Comparison of ENCODE assay signal across 10 mouse cellular contexts in the genomic region with DNA sequence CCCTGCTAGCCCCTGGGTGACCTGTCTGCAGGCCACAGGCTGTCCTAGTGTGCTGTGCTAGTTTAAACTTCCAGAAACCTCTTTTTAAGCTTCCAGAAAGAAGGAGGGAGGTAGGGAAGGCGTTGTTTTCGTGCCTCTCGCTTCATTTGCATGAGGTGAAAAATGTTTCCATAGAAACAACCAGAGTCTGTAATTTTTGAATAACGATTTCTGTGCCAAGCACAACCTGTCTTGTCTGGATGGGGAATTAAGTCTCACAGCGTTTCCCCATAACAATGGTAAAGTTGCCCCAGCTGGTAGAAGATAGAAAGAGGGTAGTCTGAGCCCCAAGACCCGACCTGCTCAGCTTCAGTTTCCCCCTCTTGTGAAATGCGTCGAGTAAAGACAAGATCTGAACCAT. TPM values are rescaled to one million over a fixed set of nuclear protein-coding genes. Genes with fewer than 3 reads are reported as not detected.
DNase-seq lines count a peak whose midpoint lies in the region; ATAC-seq and TF ChIP-seq lines count a peak whose summit lies in the region.
"Had no signal": no experiment of that assay in that cellular context is flagged by ENCODE, and none has a peak within 500 bp of the region (broad histone marks: within the 10 kb centered on the region; RNA-seq: fewer than 3 reads in every experiment).

No protein-coding gene starts in this region.

- no peak for DNase-seq in kidney, postnatal 36 days
- no peak for DNase-seq in embryonic facial prominence, embryonic 14.5 days (ENCODE audit: low spot score)
- peak; percentile 28 for DNase-seq in hindbrain, postnatal 0 days (ENCODE audit: low spot score)
- DNase-seq in cerebellum, postnatal 25 days: no peak
- DNase-seq in thymus, adult 18-20 months: no peak
- DNase-seq in lung, adult 18-20 months: no peak

- H3K27ac ChIP-seq in kidney, embryonic 14.5 days (ENCODE audit: low read depth, low read length): no peak overlapping the region
- H3K27ac ChIP-seq in embryonic facial prominence, embryonic 14.5 days (replicated peaks; ENCODE audit: low read depth, low read length): no peak overlapping the region
- no peak overlapping the region for H3K27ac ChIP-seq in hindbrain, postnatal 0 days
- peak overlapping the region; percentile 56 for H3K27ac ChIP-seq in midbrain, embryonic 16.5 days (ENCODE audit: low read length)

- WGBS in kidney, embryonic 14.5 days: 48% methylated on average over 8 of the region's 8 CpGs
- WGBS in embryonic facial prominence, embryonic 14.5 days: 41% methylated on average over 8 of the region's 8 CpGs
- WGBS in hindbrain, postnatal 0 days: 19% methylated on average over 8 of the region's 8 CpGs
- WGBS in midbrain, embryonic 16.5 days: 14% methylated on average over 8 of the region's 8 CpGs

- no peak for TF ChIP-seq CTCF in hindbrain, postnatal 0 days (IDR thresholded peaks at IDR 0.05; ENCODE audit: low read depth)

- peak overlapping the region; percentile 19; the same call in 1 of the 2 replicates for H3K4me2 ChIP-seq in kidney, embryonic 14.5 days (replicated peaks; ENCODE audit: low read depth, low read length)
- H3K4me2 ChIP-seq in embryonic facial prominence, embryonic 14.5 days (ENCODE audit: low read depth, low read length): peak overlapping the region; percentile 29
- H3K4me2 ChIP-seq in hindbrain, postnatal 0 days (ENCODE audit: low read depth, low read length): no peak overlapping the region; the same call in 1 of the 2 replicates
- H3K4me2 ChIP-seq in midbrain, embryonic 16.5 days (ENCODE audit: low read length): no peak overlapping the region; the same call in 1 of the 2 replicates

- H3K27me3 ChIP-seq in kidney, embryonic 14.5 days (ENCODE audit: control insufficient read depth, insufficient read depth, low read length): no peaks in the 10 kb centered on the region; the same call in 1 of the 2 replicates
- 0 out of 2 replicates have a peak, but pooled peaks cover 2% of the 10 kb centered on the region for H3K27me3 ChIP-seq in embryonic facial prominence, embryonic 14.5 days (replicated peaks; ENCODE audit: control insufficient read depth, insufficient read depth, low read length)
- peaks cover 3% of the 10 kb centered on the region; the same call in 1 of the 2 replicates for H3K27me3 ChIP-seq in hindbrain, postnatal 0 days (ENCODE audit: insufficient read depth, low read length)
- H3K27me3 ChIP-seq in midbrain, embryonic 16.5 days (ENCODE audit: control insufficient read depth, insufficient read depth, low read depth, low read length): no peaks in the 10 kb centered on the region

- no peaks in the 10 kb centered on the region for H3K9me3 ChIP-seq in kidney, embryonic 14.5 days (ENCODE audit: control insufficient read depth, low read length)
- H3K9me3 ChIP-seq in embryonic facial prominence, embryonic 14.5 days (ENCODE audit: control insufficient read depth, low read length): no peaks in the 10 kb centered on the region
- no peaks in the 10 kb centered on the region for H3K9me3 ChIP-seq in hindbrain, postnatal 0 days (ENCODE audit: low read length)
- H3K9me3 ChIP-seq in midbrain, embryonic 16.5 days (replicated peaks; ENCODE audit: control insufficient read depth, low read length, poor library complexity, severe bottlenecking): no peaks in the 10 kb centered on the region

- H3K4me1 ChIP-seq in kidney, embryonic 14.5 days (ENCODE audit: control insufficient read depth, insufficient read depth, low read length): peaks cover 4% of the 10 kb centered on the region; the same call in 1 of the 2 replicates
- peaks cover 20% of the 10 kb centered on the region for H3K4me1 ChIP-seq in embryonic facial prominence, embryonic 14.5 days (ENCODE audit: control insufficient read depth, insufficient read depth, low read length)
- H3K4me1 ChIP-seq in hindbrain, postnatal 0 days (ENCODE audit: insufficient read depth, low read length): peaks cover 17% of the 10 kb centered on the region
- peaks cover 17% of the 10 kb centered on the region for H3K4me1 ChIP-seq in midbrain, embryonic 16.5 days (ENCODE audit: control insufficient read depth, insufficient read depth, low read length)

- H3K9ac ChIP-seq in kidney, embryonic 14.5 days (ENCODE audit: low read depth, low read length): no peak overlapping the region
- no peak overlapping the region for H3K9ac ChIP-seq in embryonic facial prominence, embryonic 14.5 days (ENCODE audit: low read depth, low read length)
- H3K9ac ChIP-seq in hindbrain, postnatal 0 days (replicated peaks; ENCODE audit: low read length): no peak overlapping the region
- H3K9ac ChIP-seq in midbrain, embryonic 16.5 days (ENCODE audit: low read depth, low read length): no peak overlapping the region

- H3K36me3 ChIP-seq in kidney, embryonic 14.5 days (ENCODE audit: control insufficient read depth, insufficient read depth, low read length): no peaks in the 10 kb centered on the region
- no peaks in the 10 kb centered on the region for H3K36me3 ChIP-seq in embryonic facial prominence, embryonic 14.5 days (ENCODE audit: control insufficient read depth, insufficient read depth, low read length)
- H3K36me3 ChIP-seq in hindbrain, postnatal 0 days (ENCODE audit: insufficient read depth, low read length): no peaks in the 10 kb centered on the region
- H3K36me3 ChIP-seq in midbrain, embryonic 16.5 days (ENCODE audit: control insufficient read depth, insufficient read depth, low read length): no peaks in the 10 kb centered on the region

- no peak overlapping the region for H3K4me3 ChIP-seq in kidney, embryonic 14.5 days (ENCODE audit: low read length)
- H3K4me3 ChIP-seq in embryonic facial prominence, embryonic 14.5 days (ENCODE audit: low read depth, low read length): no peak overlapping the region
- no peak overlapping the region for H3K4me3 ChIP-seq in hindbrain, postnatal 0 days (ENCODE audit: low read length)
- H3K4me3 ChIP-seq in midbrain, embryonic 16.5 days (ENCODE audit: low read depth, low read length): no peak overlapping the region

- ATAC-seq in kidney, embryonic 14.5 days (ENCODE audit: low FRiP score, low TSS enrichment): no peak
- no peak for ATAC-seq in embryonic facial prominence, embryonic 14.5 days (ENCODE audit: low read depth)
- no peak for ATAC-seq in hindbrain, postnatal 0 days
- no peak for ATAC-seq in midbrain, embryonic 16.5 days

RNA-seq across cellular contexts. Expression of a gene that starts 59.3 kb away (rescaled TPM):
- 51.1 and 52.4 TPM in 2 replicates for polyA plus RNA-seq in kidney, embryonic 14.5 days (2014; fragmentation: Nextera tagmentation; extraction: Ambion mirVana)
- polyA plus RNA-seq in embryonic facial prominence, embryonic 14.5 days (2014; fragmentation: Nextera tagmentation; extraction: Ambion mirVana): 918 and 968 TPM in 2 replicates
- total RNA-seq in hindbrain, postnatal 0 days (2014; rRNA removed): 28.8 and 47.7 TPM in 2 replicates
- 33.0 and 34.6 TPM in 2 replicates for polyA plus RNA-seq in hindbrain, postnatal 0 days (2015; fragmentation: Nextera tagmentation; extraction: Ambion mirVana)
- polyA plus RNA-seq in midbrain, embryonic 16.5 days (2015; fragmentation: Nextera tagmentation; extraction: Ambion mirVana): 50.4 and 66.0 TPM in 2 replicates
- total RNA-seq: hematopoietic stem cell, adult 5-6 weeks; liver, adult 2 months had no signal

Comparison
In these comparisons a context has a peak if more than half of its experiments do, and no peak if none do; other contexts are left out.
1. H3K4me2 ChIP-seq: peak in kidney, embryonic 14.5 days (single experiment) and embryonic facial prominence, embryonic 14.5 days (single experiment); none in hindbrain, postnatal 0 days (single experiment) and midbrain, embryonic 16.5 days (single experiment).
2. RNA of a gene that starts 59.3 kb away (polyA plus RNA-seq): 918 to 968 TPM in embryonic facial prominence, embryonic 14.5 days; 51.1 to 52.4 TPM in kidney, embryonic 14.5 days, 50.4 to 66.0 TPM in midbrain, embryonic 16.5 days and 33.0 to 34.6 TPM in hindbrain, postnatal 0 days; every median in the first group is over 10 times any median in the second.